In genomic region chr5:96306271-96306670, GRCm38 (mm10) we compare ENCODE assay signal across 28 mouse cellular contexts.
"Had no signal": no experiment of that assay in that cellular context is flagged by ENCODE, and none has a peak within 500 bp of the region (broad histone marks: within the 10 kb centered on the region; RNA-seq: fewer than 3 reads in every experiment).

No protein-coding gene starts in this region.

- H3K27me3 ChIP-seq: heart, embryonic 12.5 days; heart, embryonic 13.5 days; heart, embryonic 15.5 days; hindbrain, embryonic 12.5 days; hindbrain, embryonic 13.5 days; hindbrain, embryonic 15.5 days; intestine, embryonic 15.5 days; kidney, embryonic 15.5 days had no signal

- H3K4me2 ChIP-seq: heart, embryonic 11.5 days; heart, embryonic 12.5 days; heart, embryonic 13.5 days; heart, embryonic 15.5 days; hindbrain, embryonic 12.5 days; hindbrain, embryonic 13.5 days; hindbrain, embryonic 14.5 days; hindbrain, embryonic 15.5 days; intestine, embryonic 15.5 days; kidney, embryonic 15.5 days had no signal

- H3K4me1 ChIP-seq: heart, embryonic 10.5 days; heart, embryonic 12.5 days; heart, embryonic 13.5 days; heart, embryonic 15.5 days; hindbrain, embryonic 10.5 days; hindbrain, embryonic 12.5 days; intestine, embryonic 15.5 days had no signal

- H3K4me3 ChIP-seq: heart, embryonic 10.5 days; heart, embryonic 12.5 days; heart, embryonic 13.5 days; heart, embryonic 15.5 days; hindbrain, embryonic 10.5 days; hindbrain, embryonic 12.5 days; hindbrain, embryonic 13.5 days; hindbrain, embryonic 15.5 days; intestine, embryonic 15.5 days; kidney, embryonic 15.5 days; layer of hippocampus, adult 2 months had no signal

- H3K9ac ChIP-seq: heart, embryonic 12.5 days; heart, embryonic 13.5 days; heart, embryonic 15.5 days; hindbrain, embryonic 12.5 days; hindbrain, embryonic 13.5 days; hindbrain, embryonic 14.5 days; hindbrain, embryonic 15.5 days; intestine, embryonic 15.5 days; kidney, embryonic 15.5 days had no signal

- H3K36me3 ChIP-seq: heart, embryonic 10.5 days; heart, embryonic 12.5 days; heart, embryonic 13.5 days; heart, embryonic 15.5 days; hindbrain, embryonic 10.5 days; hindbrain, embryonic 12.5 days; hindbrain, embryonic 13.5 days; hindbrain, embryonic 15.5 days; intestine, embryonic 15.5 days; kidney, embryonic 15.5 days had no signal

- ATAC-seq: hindbrain, embryonic 16.5 days; hindbrain, postnatal 0 days; inflammation-experienced regulatory T-cells, adult 6 months; intestine, embryonic 15.5 days; intestine, embryonic 16.5 days; intestine, postnatal 0 days had no signal

- H3K9me3 ChIP-seq: heart, embryonic 10.5 days; heart, embryonic 12.5 days; heart, embryonic 13.5 days; heart, embryonic 15.5 days; hindbrain, embryonic 10.5 days; hindbrain, embryonic 12.5 days; hindbrain, embryonic 13.5 days; hindbrain, embryonic 15.5 days; intestine, embryonic 15.5 days; kidney, embryonic 15.5 days had no signal

- H3K27ac ChIP-seq: heart, embryonic 10.5 days; heart, embryonic 13.5 days; heart, embryonic 15.5 days; hindbrain, embryonic 10.5 days; hindbrain, embryonic 12.5 days; hindbrain, embryonic 13.5 days; hindbrain, embryonic 14.5 days; hindbrain, embryonic 15.5 days; hindbrain, postnatal 0 days; intestine, embryonic 15.5 days; kidney, embryonic 15.5 days; kidney, postnatal 0 days; layer of hippocampus, adult 2 months had no signal

- DNase-seq: heart, postnatal 10 days; heart, postnatal 14 days; heart, postnatal 36 days; heart, postnatal 4 days; kidney, adult 11 months; kidney, adult 8-10 months; kidney, postnatal 14 days; layer of hippocampus, adult 9-11 months; layer of hippocampus, postnatal 36 days had no signal
